Mouse (Mus musculus) brain, adult 2 months (tissue): Measurements from ENCODE around the gene Mymx.

Experiments used
- DNase-seq: peaks from one replicate; pipeline ENCODE4 v3.0.0; 2011; ENCODE audit warnings: low read depth, low spot score

Mymx gene

DNA sequence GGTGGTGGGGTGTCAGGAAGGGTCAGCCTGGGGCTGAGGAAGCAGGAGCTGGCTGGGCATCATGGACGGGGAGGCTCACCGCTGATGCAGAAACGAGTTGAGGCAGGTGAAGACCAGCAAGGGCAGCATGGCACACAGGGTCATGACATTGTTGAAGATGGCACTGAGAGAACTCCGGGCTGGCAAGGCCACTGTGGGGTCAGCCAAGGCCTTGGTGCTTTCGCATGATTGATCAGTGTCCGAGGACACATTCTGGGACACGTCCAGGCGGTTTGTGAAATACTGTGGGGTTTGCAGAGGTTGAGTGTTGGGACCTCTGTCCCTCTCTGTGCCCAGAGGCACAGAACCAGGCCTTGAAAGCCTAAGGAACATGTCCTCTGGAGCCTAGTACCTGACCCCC lies 12.1 kb downstream of the Mymx start:
- DNase-seq = no peak

DNA sequence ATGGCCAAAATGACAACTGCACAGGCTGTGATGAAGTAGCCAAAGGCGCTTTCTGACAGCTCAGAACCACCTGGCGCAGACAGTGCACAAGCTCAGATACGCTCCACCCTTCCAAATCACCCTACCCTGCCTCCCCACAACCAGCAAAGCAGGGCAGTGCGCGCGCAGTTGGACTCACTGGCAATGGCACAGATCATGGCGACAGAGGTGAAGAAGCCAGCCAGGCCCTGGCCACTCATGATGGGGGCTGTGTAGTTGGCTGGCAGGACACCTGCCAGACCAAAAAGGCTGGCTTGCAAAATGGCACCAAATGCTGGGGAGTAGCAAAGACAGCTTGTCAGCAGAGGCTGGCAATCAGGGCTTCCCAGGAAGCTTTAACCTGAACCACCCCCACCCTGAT lies 12.7 kb downstream of the Mymx start:
- DNase-seq = peak; percentile 68

DNA sequence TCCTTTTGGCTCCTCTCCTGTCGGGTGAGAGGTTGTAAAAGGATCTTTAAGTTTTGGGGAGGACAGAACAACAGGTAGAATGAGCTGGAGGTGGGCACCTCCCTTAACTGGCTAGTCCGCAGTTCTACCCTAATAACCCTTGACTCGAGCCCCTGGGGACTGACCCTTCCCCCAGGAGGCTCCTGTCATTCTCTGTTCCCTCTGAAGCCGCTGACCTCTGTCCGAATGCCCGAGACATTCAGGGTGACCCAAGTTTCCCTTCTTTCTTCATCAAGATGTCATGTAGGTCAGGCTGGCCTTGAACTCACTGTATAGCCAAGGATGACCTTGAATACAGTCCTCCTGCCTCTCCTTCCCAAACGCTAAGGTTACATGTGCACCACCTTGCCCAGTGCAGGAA lies 13.5 kb downstream of the Mymx start:
- no peak for DNase-seq

- DNase-seq = no peak
Measured at GRCm38 (mm10) chr17:45586449-45586837, 15.5 kb downstream of the Mymx start.

- no peak for DNase-seq
Measured at GRCm38 (mm10) chr17:45585725-45586448, 16.0 kb downstream of the Mymx start.

DNA sequence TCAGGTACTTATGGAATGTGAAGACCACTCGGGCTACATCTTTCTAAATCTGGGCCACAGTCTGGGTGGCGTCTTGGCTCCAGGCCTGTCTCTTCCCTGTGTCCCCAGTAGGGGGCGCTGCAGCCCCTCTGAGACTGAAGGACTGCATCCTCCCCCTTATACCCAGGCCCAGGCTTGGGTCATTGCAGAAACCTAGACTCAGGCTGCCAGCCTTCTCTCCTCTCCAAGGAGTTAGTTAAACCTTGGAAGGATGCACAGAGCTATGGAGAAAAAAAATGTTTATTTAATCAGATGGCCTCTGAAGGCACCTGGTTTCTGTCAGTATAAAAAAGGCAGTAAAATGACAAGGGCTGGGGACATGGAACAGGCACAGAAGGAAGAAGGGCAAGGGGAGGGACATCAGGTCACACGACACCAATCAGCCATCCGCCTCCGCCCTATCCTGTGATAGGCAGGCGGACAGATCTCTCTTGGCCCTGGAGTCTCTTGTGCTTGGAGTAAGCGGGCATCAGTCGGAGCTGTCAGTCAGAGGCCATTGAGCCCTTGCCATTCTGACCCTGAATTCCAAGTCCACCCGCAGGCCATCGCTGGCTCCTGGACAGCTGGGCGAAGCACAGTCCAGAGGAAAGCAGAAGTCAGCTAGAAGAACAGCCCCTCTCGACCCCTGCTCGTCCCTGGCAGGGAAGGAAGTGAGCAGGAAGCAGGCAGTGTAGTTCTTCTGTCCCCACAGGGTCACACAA lies 16.8 kb downstream of the Mymx start:
- peak; percentile 84 for DNase-seq

GRCm38 (mm10) chr17:45584096-45584896 lies 17.6 kb downstream of the Mymx start:
- peak; percentile 87 for DNase-seq

DNA sequence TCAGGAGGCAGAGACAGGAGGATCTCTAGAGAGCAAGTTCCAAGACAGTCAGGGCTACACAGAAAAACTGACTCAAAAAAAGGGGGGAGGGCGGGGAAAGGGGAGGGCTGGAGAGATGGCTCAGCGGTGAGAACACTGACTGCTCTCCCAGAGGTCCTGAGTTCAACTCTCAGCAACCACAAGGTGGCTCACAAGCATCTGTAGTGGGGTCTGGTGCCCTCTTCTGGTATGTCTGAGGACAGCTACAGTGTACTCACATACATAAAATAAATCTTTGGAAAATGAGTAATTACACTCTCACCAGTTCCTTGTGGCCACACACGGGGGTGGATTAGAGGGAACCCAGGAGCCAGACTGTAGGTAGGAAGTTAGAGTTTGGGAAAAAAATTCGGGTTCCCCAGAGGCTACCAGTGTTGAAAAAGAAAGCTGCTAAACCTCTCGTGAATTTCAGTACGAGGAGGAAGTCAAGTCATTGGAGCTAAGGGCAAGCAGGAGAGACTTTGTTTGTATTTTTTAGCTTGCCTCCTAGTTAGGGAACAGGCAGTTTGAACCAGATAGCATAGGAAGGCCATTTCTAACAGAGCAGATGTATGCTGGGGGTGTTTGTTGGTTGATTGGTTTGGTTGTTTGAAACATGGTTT lies 19.1 kb downstream of the Mymx start:
- DNase-seq = peak; percentile 64

DNA sequence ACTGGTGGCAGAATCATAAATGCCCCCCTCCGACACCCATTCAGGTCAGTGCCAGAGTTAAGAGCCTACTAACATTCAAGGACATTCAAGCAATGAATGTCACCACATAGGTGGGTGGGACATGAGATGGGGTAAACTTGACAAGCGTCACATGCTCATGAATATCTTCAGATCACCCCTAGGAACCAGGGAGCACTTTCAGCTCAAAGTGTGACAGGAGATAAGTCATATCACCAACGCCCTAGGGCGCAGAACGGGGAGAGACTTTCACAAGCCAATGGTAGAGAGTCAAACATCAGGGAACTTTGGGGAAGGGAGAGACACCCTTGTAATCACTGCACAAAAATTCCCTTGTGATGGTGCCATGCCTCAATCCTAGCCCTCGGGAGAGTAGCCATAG lies 19.7 kb downstream of the Mymx start:
- no peak for DNase-seq

DNA sequence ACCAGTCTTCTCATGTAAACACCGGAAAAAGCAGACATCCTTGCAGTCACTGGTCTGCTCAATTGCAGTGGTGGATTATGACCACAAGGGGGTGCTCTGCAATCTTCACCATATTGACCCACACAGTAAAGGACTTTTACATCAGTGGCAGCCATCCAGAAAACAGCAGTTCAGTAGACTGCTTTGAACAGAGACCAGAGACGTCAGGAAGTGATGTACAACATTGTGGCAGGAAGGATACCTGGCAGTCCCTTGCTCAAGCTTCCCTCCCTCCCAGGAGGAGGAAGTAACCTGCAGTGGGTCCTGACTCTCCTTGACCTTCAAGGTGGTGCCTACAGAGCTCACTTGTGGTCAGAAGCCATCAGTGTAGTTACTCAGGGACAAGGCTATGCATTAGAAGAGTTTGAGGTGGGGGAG lies 20.3 kb downstream of the Mymx start:
- peak; percentile 90 for DNase-seq

- no peak for DNase-seq
Measured at GRCm38 (mm10) chr17:45580958-45581477, 20.9 kb downstream of the Mymx start.

- no peak for DNase-seq
Measured at GRCm38 (mm10) chr17:45579554-45579953, 22.3 kb downstream of the Mymx start.

DNA sequence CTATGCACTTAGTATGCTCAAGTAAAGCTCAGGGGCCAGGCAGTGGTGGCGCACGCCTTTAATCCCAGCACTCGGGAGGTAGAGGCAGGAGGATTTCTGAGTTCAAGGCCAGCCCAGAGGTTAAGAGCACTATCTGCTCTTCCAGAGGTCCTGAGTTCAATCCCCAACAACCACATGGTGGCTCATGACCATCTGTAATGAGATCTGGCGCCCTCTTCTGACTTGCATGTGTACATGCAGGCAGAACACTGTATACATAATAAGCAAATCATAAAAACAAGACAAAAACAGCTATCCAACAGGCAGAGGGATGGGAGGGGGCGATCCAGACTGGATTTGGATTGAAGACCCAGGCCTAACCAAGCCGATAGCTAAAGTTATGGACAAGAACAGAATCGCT lies 23.1 kb downstream of the Mymx start:
- peak; percentile 48 for DNase-seq

- no peak for DNase-seq
Measured at GRCm38 (mm10) chr17:45578242-45578641, 23.7 kb downstream of the Mymx start.

GRCm38 (mm10) chr17:45575123-45575897 lies 26.6 kb downstream of the Mymx start:
- DNase-seq = no peak

- DNase-seq = peak; percentile 97
Measured at GRCm38 (mm10) chr17:45574129-45574761, 27.7 kb downstream of the Mymx start.

GRCm38 (mm10) chr17:45573780-45574123 lies 28.1 kb downstream of the Mymx start:
- peak; percentile 98 for DNase-seq

GRCm38 (mm10) chr17:45573087-45573779 lies 28.7 kb downstream of the Mymx start, which contains the start of gene Hsp90ab1:
Gene Hsp90ab1 (minus strand): TSS chr17:45573271.
- DNase-seq = peak; percentile 99
